Mouse (Mus musculus): Measurements from ENCODE around the gene Zkscan2.

DNA sequence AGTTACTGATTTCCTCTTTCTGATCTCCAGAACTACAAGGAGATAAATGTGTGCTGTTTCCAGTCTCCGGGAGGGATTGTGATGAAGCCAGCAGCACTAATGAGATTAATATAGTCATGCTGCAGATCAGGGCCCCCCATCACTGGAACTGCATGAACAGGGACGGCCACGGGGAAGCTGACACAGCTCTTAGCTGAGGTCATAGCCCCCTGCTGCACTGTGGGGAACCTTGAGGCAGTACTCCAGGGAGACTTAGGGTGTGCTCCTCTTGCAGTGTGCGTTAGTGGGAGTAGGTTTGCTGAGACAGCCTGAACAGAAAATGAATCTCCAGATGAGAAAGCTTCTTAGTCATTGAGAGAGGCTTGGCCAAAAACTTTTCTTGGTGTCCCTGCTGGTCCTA, 69.0 kb downstream of the Zkscan2 start:
- TF ChIP-seq GATA1 (IDR thresholded peaks at IDR 0.05; ENCODE audit: borderline replicate concordance, low read length): no peak
- no peak for TF ChIP-seq FLI1 (IDR thresholded peaks at IDR 0.05; ENCODE audit: low read length)

All from megakaryocyte, embryonic 14.5 days (primary cell).